Mouse (Mus musculus) thymus, postnatal 4 days (tissue): ENCODE measurements around the gene Slc50a1.

ENCODE experiments used
- DNase-seq: peaks from one replicate; pipeline ENCODE4 v3.0.0; 2021

Slc50a1 gene

GRCm38 (mm10) chr3:89294195-89294594 is 23.8 kb upstream of the Slc50a1 start:
- no peak for DNase-seq

GRCm38 (mm10) chr3:89293247-89293918 is 23.0 kb upstream of the Slc50a1 start:
- DNase-seq: no peak

- peak; percentile 51 for DNase-seq
Measured at GRCm38 (mm10) chr3:89292303-89292702, 21.9 kb upstream of the Slc50a1 start.

- DNase-seq: no peak
Measured at GRCm38 (mm10) chr3:89291874-89292273, 21.5 kb upstream of the Slc50a1 start.

GRCm38 (mm10) chr3:89288503-89288928 is 18.1 kb upstream of the Slc50a1 start:
- DNase-seq: no peak

- DNase-seq: no peak
Measured at GRCm38 (mm10) chr3:89287286-89287685, 16.9 kb upstream of the Slc50a1 start.

GRCm38 (mm10) chr3:89285526-89285925 is 15.2 kb upstream of the Slc50a1 start:
- DNase-seq: no peak

GRCm38 (mm10) chr3:89284261-89284660 is 13.9 kb upstream of the Slc50a1 start:
- DNase-seq: no peak

- DNase-seq: no peak
Measured at GRCm38 (mm10) chr3:89282291-89282643, 11.9 kb upstream of the Slc50a1 start.

GRCm38 (mm10) chr3:89281579-89282290 is 11.4 kb upstream of the Slc50a1 start:
- peak; percentile 93 for DNase-seq

- DNase-seq: peak; percentile 45
Measured at GRCm38 (mm10) chr3:89280606-89281511, 10.5 kb upstream of the Slc50a1 start, which contains the start of gene Efna1. Gene Efna1, minus strand, starts transcription at chr3:89281142.

- no peak for DNase-seq
Measured at GRCm38 (mm10) chr3:89280050-89280605, 9.8 kb upstream of the Slc50a1 start.

GRCm38 (mm10) chr3:89279153-89279890 is 9.0 kb upstream of the Slc50a1 start:
- peak; percentile 56 for DNase-seq

GRCm38 (mm10) chr3:89278643-89279042 is 8.3 kb upstream of the Slc50a1 start:
- DNase-seq: no peak

GRCm38 (mm10) chr3:89278107-89278506 is 7.7 kb upstream of the Slc50a1 start:
- DNase-seq: no peak

GRCm38 (mm10) chr3:89277281-89278021 is 7.1 kb upstream of the Slc50a1 start:
- DNase-seq: no peak

GRCm38 (mm10) chr3:89276061-89276460 is 5.7 kb upstream of the Slc50a1 start:
- no peak for DNase-seq

GRCm38 (mm10) chr3:89271760-89272159 is 1.4 kb upstream of the Slc50a1 start:
- no peak for DNase-seq

- peak; percentile 44 for DNase-seq
Measured at GRCm38 (mm10) chr3:89270891-89271290, 521 bp upstream of the Slc50a1 start.

- no peak for DNase-seq
Measured at GRCm38 (mm10) chr3:89268916-89269315, 1.5 kb downstream of the Slc50a1 start.

GRCm38 (mm10) chr3:89266439-89266893 is 3.9 kb downstream of the Slc50a1 start:
- peak; percentile 82 for DNase-seq
